Mouse (Mus musculus) cerebellum, adult 8-10 months (tissue): ENCODE results near the gene Tomm20.
A peak's percentile ranks its signal among the peaks of the same experiment; 100 is the strongest.

Source experiments
- DNase-seq: peaks from one replicate; pipeline ENCODE4 v3.0.0; 2022

Tomm20 gene

GRCm38 (mm10) chr8:126951900-126952636, 6.4 kb upstream of the Tomm20 start:
- DNase-seq, result no peak

DNA sequence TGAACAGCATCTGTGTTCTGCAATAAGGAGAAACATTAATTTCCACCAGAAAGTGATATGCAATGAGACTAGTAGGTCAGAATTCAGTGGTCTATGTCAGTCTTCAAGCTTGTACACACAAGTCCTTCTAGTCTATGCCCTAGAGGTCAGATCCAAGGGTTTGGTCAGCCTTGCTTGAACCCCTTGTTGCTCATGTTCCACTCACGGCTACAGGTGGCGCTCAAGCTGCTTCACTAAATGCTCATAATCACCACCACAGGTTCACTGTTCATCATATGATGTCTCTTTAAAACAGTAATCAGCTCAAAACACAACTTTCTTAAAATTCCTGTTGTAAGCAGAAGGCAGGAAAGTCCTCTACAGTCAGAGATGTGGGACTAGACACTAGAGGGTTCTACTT, 3.9 kb upstream of the Tomm20 start:
- no peak for DNase-seq

- DNase-seq, result peak; percentile 24
Measured at GRCm38 (mm10) chr8:126946444-126946843, 800 bp upstream of the Tomm20 start.

DNA sequence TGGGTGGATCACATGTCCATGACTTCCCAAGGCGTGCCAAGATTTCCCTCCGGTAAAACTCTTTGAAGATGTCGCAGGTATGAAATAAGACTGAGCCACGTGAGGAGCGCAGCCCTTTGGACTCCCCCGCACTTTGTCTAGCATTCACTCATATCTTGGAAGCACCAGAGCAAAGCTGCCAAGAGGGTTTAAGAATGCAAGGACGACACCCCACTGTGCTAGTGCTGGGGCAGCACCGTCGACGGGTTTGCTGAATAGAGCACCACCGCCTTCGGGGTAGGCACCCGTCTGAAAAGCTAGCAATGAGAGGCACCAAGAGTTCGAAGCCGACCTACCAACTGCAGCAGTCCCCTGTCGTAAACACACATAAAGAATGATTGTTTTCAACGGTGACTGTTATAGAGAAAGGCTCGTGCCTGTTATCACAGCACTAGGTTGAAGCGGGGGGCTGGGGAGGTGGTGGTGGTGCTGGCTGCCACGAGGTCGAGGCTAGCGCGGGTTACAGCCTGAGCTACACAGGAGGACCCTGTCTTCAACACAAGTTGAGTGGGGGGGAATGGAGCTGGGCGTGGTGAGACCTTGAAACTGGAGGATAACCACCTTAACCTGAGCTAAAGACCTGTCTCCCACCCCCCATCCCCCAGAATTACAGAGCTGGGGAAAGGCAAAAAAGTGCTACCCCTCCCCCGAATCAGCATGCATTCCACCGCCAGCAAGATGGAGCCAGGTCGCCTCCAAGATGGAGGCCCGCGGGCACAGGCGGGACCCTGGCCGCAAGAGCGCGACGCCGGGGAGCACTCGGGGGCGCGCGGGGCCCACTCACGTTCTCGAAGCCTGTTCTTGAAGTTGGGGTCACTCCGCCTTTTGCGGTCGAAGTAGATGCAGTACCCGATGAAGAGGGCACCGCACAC, 608 bp downstream of the Tomm20 start:
- peak; percentile 29 for DNase-seq

DNA sequence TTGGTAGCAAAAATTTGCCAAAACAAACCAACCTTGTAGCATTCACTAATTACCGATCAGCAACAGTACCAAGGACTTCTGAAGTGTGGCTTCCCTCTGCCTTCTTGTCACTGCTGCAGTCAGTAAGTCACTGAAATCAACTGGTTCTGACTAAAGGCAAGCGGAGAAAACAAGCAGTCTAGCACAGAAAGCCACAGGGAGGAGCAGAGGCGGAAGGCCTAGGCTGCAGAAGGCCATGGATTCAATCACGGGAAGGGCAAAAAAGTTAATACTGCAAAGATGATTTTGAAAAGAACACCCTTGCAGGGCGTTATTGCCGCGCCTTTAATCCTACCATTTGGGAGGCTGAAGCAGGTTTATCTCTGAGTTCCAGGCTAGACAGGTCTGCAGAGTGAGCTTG, 2.1 kb downstream of the Tomm20 start:
- DNase-seq, result no peak

DNA sequence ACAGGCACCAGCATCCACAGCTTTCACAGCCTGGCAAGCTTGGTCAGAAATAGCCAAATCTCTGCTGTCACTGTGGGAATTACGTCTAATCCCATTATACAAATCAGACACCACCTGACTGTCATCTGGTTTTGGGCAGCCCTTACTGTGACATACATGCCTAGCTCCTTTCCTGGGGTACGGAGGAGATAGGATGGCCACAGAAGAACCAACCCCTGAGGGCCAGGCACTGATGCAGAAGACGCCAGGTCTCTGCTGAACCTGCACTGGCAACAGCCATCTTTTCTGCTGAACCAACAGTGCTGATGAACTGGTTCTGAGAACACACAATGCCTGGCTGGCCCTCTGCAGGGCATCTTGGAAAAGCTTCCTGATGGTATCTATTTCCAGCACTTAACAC, 8.3 kb downstream of the Tomm20 start:
- DNase-seq, result no peak

DNA sequence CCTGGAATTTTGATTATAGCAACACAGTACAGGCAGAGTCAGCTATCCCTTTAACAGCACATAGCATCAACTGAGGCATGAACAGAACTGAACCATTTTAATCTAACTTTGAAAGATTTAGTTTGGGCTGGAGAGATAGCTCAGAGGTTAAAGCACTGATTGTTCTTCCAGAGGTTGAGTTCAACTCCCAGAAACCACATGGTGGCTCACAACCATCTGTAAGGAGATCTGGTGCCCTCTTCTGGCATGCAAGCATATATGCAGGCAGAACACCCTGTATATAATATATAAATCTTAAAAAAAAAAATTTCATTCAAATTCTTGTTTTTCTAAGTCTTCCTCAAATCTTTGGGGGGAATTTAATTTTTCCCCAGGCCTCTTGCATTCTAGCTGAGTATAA, 9.7 kb downstream of the Tomm20 start:
- no peak for DNase-seq

GRCm38 (mm10) chr8:126935387-126935786, 10.3 kb downstream of the Tomm20 start:
- DNase-seq, result no peak

GRCm38 (mm10) chr8:126932656-126933055, 13.0 kb downstream of the Tomm20 start:
- no peak for DNase-seq

DNA sequence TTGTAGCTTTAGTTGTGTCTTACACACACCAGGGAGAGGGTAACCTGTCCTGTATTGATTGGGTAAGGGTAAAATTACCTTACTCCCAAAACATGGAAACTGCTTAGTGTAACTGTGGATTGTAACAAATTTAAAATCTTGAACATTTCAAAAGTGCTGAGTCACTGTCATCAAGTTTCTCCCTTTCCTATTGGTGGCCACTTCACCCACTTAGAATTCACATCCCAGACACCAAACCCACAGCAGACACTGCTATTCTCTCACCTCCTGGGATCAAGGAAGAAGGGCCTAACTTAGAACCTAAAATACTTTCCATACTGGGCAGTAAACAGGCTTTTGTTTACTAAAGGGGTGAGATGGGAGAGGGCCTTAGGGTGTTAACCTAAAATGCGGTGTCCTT, 13.4 kb downstream of the Tomm20 start:
- no peak for DNase-seq

GRCm38 (mm10) chr8:126931720-126932119, 13.9 kb downstream of the Tomm20 start:
- DNase-seq, result no peak

- peak; percentile 70 for DNase-seq
Measured at GRCm38 (mm10) chr8:126929607-126930161, 16.0 kb downstream of the Tomm20 start.

- no peak for DNase-seq
Measured at GRCm38 (mm10) chr8:126928755-126929505, 16.7 kb downstream of the Tomm20 start.

DNA sequence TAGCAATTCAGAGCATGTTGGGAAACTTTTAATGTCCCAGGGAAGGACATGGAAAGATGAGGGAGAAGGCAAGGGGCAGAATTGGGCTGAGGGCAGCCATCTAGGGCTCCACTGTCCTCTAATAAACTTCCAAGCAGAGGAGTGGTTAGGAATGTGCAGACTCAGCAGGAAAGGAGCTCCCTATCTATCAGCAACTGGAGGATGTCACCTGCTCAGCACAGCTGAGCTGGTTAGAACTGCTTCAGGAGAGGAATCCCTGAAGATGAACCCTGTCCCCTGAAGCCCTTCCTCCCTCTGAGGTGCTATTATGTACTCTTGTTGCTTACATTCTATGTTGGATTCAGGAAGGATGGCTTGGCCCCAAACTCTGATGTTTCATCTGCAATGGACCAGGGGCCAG, 17.6 kb downstream of the Tomm20 start:
- DNase-seq, result no peak

DNA sequence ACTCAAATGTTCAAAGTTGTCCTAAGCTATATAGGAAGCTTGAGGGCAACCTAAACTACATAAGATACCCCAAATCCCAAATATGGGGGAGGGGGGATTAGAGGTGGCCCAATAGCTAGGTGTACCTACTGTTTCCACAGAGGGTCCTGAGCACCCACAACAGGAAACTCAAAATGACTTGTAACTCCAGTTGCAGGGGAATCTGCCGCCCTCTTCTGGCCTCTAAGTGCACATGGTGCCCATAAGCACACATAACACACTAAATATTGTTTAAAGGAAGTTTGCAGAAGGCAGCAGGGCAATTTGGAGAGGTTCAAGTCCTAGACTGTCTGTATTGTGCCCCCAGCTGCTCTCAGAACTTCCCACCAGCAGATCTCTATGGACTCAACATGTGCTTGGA, 18.6 kb downstream of the Tomm20 start:
- no peak for DNase-seq

DNA sequence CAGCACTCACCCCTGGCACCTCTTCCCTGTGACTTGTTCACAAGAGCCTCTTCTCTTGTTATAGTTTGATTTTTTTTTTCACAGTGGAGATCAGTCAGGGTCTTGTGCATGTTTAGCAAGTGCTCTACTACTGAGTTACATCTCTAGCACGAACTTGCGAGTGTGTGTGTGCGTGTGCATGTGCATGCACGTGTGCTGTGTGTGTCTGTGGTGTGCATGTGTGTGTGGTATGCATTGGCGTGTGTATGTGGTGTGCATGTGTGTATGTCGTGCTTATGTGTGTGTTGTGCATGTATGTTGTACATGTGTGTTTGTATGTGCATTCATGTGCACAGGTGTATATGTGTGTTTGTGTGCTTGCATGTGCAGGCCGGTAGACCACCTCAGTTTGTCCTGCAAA, 22.7 kb downstream of the Tomm20 start:
- DNase-seq, result no peak

- DNase-seq, result no peak
Measured at GRCm38 (mm10) chr8:126921432-126921831, 24.2 kb downstream of the Tomm20 start.

GRCm38 (mm10) chr8:126920845-126921244, 24.8 kb downstream of the Tomm20 start:
- peak; percentile 74 for DNase-seq

- DNase-seq, result no peak
Measured at GRCm38 (mm10) chr8:126920386-126920785, 25.3 kb downstream of the Tomm20 start.

DNA sequence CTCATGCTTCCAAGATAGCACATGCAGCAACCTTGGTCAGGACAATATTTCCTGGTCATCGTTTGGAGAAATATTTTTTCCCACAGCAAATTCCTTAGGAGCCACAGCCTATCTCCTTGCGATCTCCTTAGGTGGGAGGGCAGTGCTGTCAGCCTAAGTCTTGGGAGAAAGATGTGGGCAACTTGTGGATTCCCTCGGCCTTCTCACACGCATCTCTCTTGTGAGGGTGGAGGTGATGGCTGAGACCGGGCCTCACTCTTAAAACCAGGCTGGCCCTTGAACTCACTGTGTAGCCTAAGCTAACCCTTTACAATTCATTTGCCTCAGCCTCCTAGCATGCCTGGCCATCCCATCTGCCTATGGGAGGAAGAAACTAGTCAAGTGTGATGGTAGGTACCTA, 25.9 kb downstream of the Tomm20 start:
- no peak for DNase-seq

- no peak for DNase-seq
Measured at GRCm38 (mm10) chr8:126919255-126919654, 26.4 kb downstream of the Tomm20 start.

- no peak for DNase-seq
Measured at GRCm38 (mm10) chr8:126918356-126918755, 27.3 kb downstream of the Tomm20 start.
